Mouse (Mus musculus): Measurements from ENCODE around the gene Gm4307. TPM values are rescaled to one million over a fixed set of nuclear protein-coding genes. Genes with fewer than 3 reads are reported as not detected.
"Not testable (repeated sequence)": the region's sequence is repeated elsewhere in the genome, so short reads cannot be mapped to it uniquely, and the experiment has no call there.

Gm4307 gene
- not detected in 2 replicates for polyA plus RNA-seq (2014; fragmentation: Nextera tagmentation; extraction: Ambion mirVana)

GRCm38 (mm10) chr10:100361038-100361437 is at the start of gene Gm4307:
Gene Gm4307, plus strand, starts transcription at chr10:100361338.
- ATAC-seq (ENCODE audit: insufficient read depth); DNase-seq; H3K9me3 ChIP-seq (ENCODE audit: low read depth, low read length); H3K27me3 ChIP-seq (ENCODE audit: insufficient read depth, low read length); H3K36me3 ChIP-seq (ENCODE audit: insufficient read depth); H3K4me3 ChIP-seq (ENCODE audit: low read depth, low read length); H3K9ac ChIP-seq; H3K4me1 ChIP-seq (ENCODE audit: insufficient read depth); H3K27ac ChIP-seq (ENCODE audit: low read depth); H3K4me2 ChIP-seq: not testable (repeated sequence)
- no CpG with 5 or more reads among the region's 3 CpGs for WGBS

- ATAC-seq (ENCODE audit: insufficient read depth); H3K9me3 ChIP-seq (ENCODE audit: low read depth, low read length): not testable (repeated sequence)
These were observed 25.8 kb upstream of the Gm4307 start, which contains the start of gene Gm4301 for GRCm38 (mm10) chr10:100335376-100335775. Gene Gm4301, plus strand, starts transcription at chr10:100335676.

GRCm38 (mm10) chr10:100340536-100340935 is 20.6 kb upstream of the Gm4307 start, which contains the start of gene Gm4302:
Gene Gm4302, plus strand, starts transcription at chr10:100340836.
- not testable (repeated sequence) for H3K9me3 ChIP-seq (ENCODE audit: low read depth, low read length); H3K4me3 ChIP-seq (ENCODE audit: low read depth, low read length); H3K36me3 ChIP-seq (ENCODE audit: insufficient read depth); H3K4me1 ChIP-seq (ENCODE audit: insufficient read depth); H3K4me2 ChIP-seq; H3K27ac ChIP-seq (ENCODE audit: low read depth); H3K27me3 ChIP-seq (ENCODE audit: insufficient read depth, low read length); DNase-seq; H3K9ac ChIP-seq; ATAC-seq (ENCODE audit: insufficient read depth)
- WGBS, result no CpG with 5 or more reads among the region's 3 CpGs

More at GRCm38 (mm10) chr10:100335376-100335775, 25.8 kb upstream of the Gm4307 start, which contains the start of gene Gm4301:
- H3K4me3 ChIP-seq (ENCODE audit: low read depth, low read length); H3K27ac ChIP-seq (ENCODE audit: low read depth); H3K4me1 ChIP-seq (ENCODE audit: insufficient read depth); H3K27me3 ChIP-seq (ENCODE audit: insufficient read depth, low read length); H3K4me2 ChIP-seq; H3K36me3 ChIP-seq (ENCODE audit: insufficient read depth); H3K9ac ChIP-seq; DNase-seq: not testable (repeated sequence)
- no CpG with 5 or more reads among the region's 2 CpGs for WGBS

- H3K36me3 ChIP-seq (ENCODE audit: insufficient read depth); H3K27ac ChIP-seq (ENCODE audit: low read depth); H3K4me2 ChIP-seq; H3K27me3 ChIP-seq (ENCODE audit: insufficient read depth, low read length); H3K9me3 ChIP-seq (ENCODE audit: low read depth, low read length); ATAC-seq (ENCODE audit: insufficient read depth); DNase-seq; H3K9ac ChIP-seq; H3K4me3 ChIP-seq (ENCODE audit: low read depth, low read length); H3K4me1 ChIP-seq (ENCODE audit: insufficient read depth): not testable (repeated sequence)
- no CpG with 5 or more reads among the region's 3 CpGs for WGBS
These were observed 15.5 kb upstream of the Gm4307 start, which contains the start of gene Gm4303 for GRCm38 (mm10) chr10:100345672-100346071. Gene Gm4303, plus strand, starts transcription at chr10:100345972.

- not testable (repeated sequence) for H3K27ac ChIP-seq (ENCODE audit: low read depth); H3K27me3 ChIP-seq (ENCODE audit: insufficient read depth, low read length); H3K9me3 ChIP-seq (ENCODE audit: low read depth, low read length); ATAC-seq (ENCODE audit: insufficient read depth); H3K4me2 ChIP-seq; H3K4me1 ChIP-seq (ENCODE audit: insufficient read depth); H3K4me3 ChIP-seq (ENCODE audit: low read depth, low read length); H3K9ac ChIP-seq; DNase-seq; H3K36me3 ChIP-seq (ENCODE audit: insufficient read depth)
- WGBS, result no CpG with 5 or more reads among the region's 3 CpGs
These were observed 10.3 kb upstream of the Gm4307 start, which contains the start of gene Gm4305 for GRCm38 (mm10) chr10:100350793-100351192. Gene Gm4305, plus strand, starts transcription at chr10:100351093.

- not testable (repeated sequence) for H3K4me1 ChIP-seq (ENCODE audit: insufficient read depth); H3K4me3 ChIP-seq (ENCODE audit: low read depth, low read length); H3K27ac ChIP-seq (ENCODE audit: low read depth); H3K9ac ChIP-seq; ATAC-seq (ENCODE audit: insufficient read depth); DNase-seq; H3K27me3 ChIP-seq (ENCODE audit: insufficient read depth, low read length); H3K36me3 ChIP-seq (ENCODE audit: insufficient read depth); H3K4me2 ChIP-seq; H3K9me3 ChIP-seq (ENCODE audit: low read depth, low read length)
- 58% methylated on average over 2 of the region's 2 CpGs for WGBS
These were observed 4.3 kb upstream of the Gm4307 start for GRCm38 (mm10) chr10:100356841-100357240.

GRCm38 (mm10) chr10:100382460-100382859 is 21.3 kb downstream of the Gm4307 start, which contains the start of gene Gm4312:
Gene Gm4312, minus strand, starts transcription at chr10:100382560.
- WGBS, result no CpG with 5 or more reads among the region's 2 CpGs
- H3K4me2 ChIP-seq; H3K27ac ChIP-seq (ENCODE audit: low read depth); H3K9me3 ChIP-seq (ENCODE audit: low read depth, low read length); H3K4me3 ChIP-seq (ENCODE audit: low read depth, low read length); ATAC-seq (ENCODE audit: insufficient read depth); H3K36me3 ChIP-seq (ENCODE audit: insufficient read depth); DNase-seq; H3K9ac ChIP-seq; H3K27me3 ChIP-seq (ENCODE audit: insufficient read depth, low read length); H3K4me1 ChIP-seq (ENCODE audit: insufficient read depth): not testable (repeated sequence)

GRCm38 (mm10) chr10:100402301-100402700 is 41.2 kb downstream of the Gm4307 start:
- H3K27ac ChIP-seq (ENCODE audit: low read depth); ATAC-seq (ENCODE audit: insufficient read depth); H3K4me2 ChIP-seq; H3K36me3 ChIP-seq (ENCODE audit: insufficient read depth); H3K27me3 ChIP-seq (ENCODE audit: insufficient read depth, low read length); H3K9ac ChIP-seq; DNase-seq; H3K9me3 ChIP-seq (ENCODE audit: low read depth, low read length); H3K4me1 ChIP-seq (ENCODE audit: insufficient read depth); H3K4me3 ChIP-seq (ENCODE audit: low read depth, low read length): not testable (repeated sequence)
- WGBS, result 89% methylated on average over 6 of the region's 6 CpGs

Other genes with a start within 250 kb of the Gm4307 start
- not detected in 2 replicates for gene Gm4301, start 25.7 kb upstream of the Gm4307 start, polyA plus RNA-seq (2014; fragmentation: Nextera tagmentation; extraction: Ambion mirVana)
- not detected in 2 replicates for gene Gm4302, start 20.5 kb upstream of the Gm4307 start, polyA plus RNA-seq (2014; fragmentation: Nextera tagmentation; extraction: Ambion mirVana)
- gene Gm4303, start 15.4 kb upstream of the Gm4307 start, polyA plus RNA-seq (2014; fragmentation: Nextera tagmentation; extraction: Ambion mirVana), result not detected in 2 replicates
- gene Gm4305, start 10.2 kb upstream of the Gm4307 start, polyA plus RNA-seq (2014; fragmentation: Nextera tagmentation; extraction: Ambion mirVana), result not detected in 2 replicates
- gene Gm4312, start 21.2 kb downstream of the Gm4307 start, polyA plus RNA-seq (2014; fragmentation: Nextera tagmentation; extraction: Ambion mirVana), result not detected in 2 replicates
- gene Tmtc3, start 126.0 kb downstream of the Gm4307 start, polyA plus RNA-seq (2014; fragmentation: Nextera tagmentation; extraction: Ambion mirVana), result 35.2 and 35.5 TPM in 2 replicates
- gene Cep290, start 126.2 kb downstream of the Gm4307 start, polyA plus RNA-seq (2014; fragmentation: Nextera tagmentation; extraction: Ambion mirVana), result 6.2 and 6.7 TPM in 2 replicates
- gene 4930430F08Rik, start 229.1 kb downstream of the Gm4307 start, polyA plus RNA-seq (2014; fragmentation: Nextera tagmentation; extraction: Ambion mirVana), result 8.0 and 9.1 TPM in 2 replicates
- not detected in 2 replicates for gene 1700017N19Rik, start 229.1 kb downstream of the Gm4307 start, polyA plus RNA-seq (2014; fragmentation: Nextera tagmentation; extraction: Ambion mirVana)